Comparison of ENCODE assay signal across 29 mouse cellular contexts in genomic region chr1:152619396-152619795, GRCm38 (mm10).
DNase-seq lines count a peak whose midpoint lies in the region; ATAC-seq and TF ChIP-seq lines count a peak whose summit lies in the region.
"Had no signal": no experiment of that assay in that cellular context is flagged by ENCODE, and none has a peak within 500 bp of the region (broad histone marks: within the 10 kb centered on the region; RNA-seq: fewer than 3 reads in every experiment).

No protein-coding gene starts in this region.

- H3K36me3 ChIP-seq in heart, embryonic 11.5 days (ENCODE audit: control insufficient read depth, insufficient read depth, low read length), result peaks cover 4% of the 10 kb centered on the region; the same call in 1 of the 2 replicates
- H3K36me3 ChIP-seq in heart, adult 2 months (ENCODE audit: control insufficient read depth, insufficient read depth, low read length), result peaks cover 60% of the 10 kb centered on the region
- peaks cover 19% of the 10 kb centered on the region for H3K36me3 ChIP-seq in heart, embryonic 16.5 days (ENCODE audit: control insufficient read depth, insufficient read depth)
- H3K36me3 ChIP-seq in liver, postnatal 0 days (replicated peaks; ENCODE audit: insufficient read depth, low read length), result no peaks in the 10 kb centered on the region
- H3K36me3 ChIP-seq in liver, embryonic 11.5 days (ENCODE audit: control insufficient read depth, insufficient read depth, low read length), result 0 out of 2 replicates have a peak, but pooled peaks cover 2% of the 10 kb centered on the region
- no peaks in the 10 kb centered on the region for H3K36me3 ChIP-seq in myocyte (ENCODE audit: control insufficient read depth, insufficient read depth)
- H3K36me3 ChIP-seq: embryonic facial prominence, embryonic 15.5 days; midbrain, embryonic 15.5 days had no signal

- no peak for TF ChIP-seq POLR2A in heart, adult 2 months (IDR thresholded peaks at IDR 0.05; ENCODE audit: insufficient read depth, low read depth, low read length)
- no peak for TF ChIP-seq POLR2A in myocyte (IDR thresholded peaks at IDR 0.05; ENCODE audit: insufficient read length, low read depth)

- 45% methylated on average over 9 of the region's 9 CpGs for WGBS in heart, embryonic 11.5 days (ENCODE audit: insufficient replicate concordance)
- WGBS in heart, adult 2 months, result 58% methylated on average over 9 of the region's 9 CpGs
- WGBS in heart, embryonic 16.5 days, result 38% methylated on average over 9 of the region's 9 CpGs
- WGBS in liver, postnatal 0 days (ENCODE audit: insufficient replicate concordance), result 82% methylated on average over 9 of the region's 9 CpGs
- 67% methylated on average over 9 of the region's 9 CpGs for WGBS in liver, embryonic 11.5 days

- H3K4me1 ChIP-seq in heart, embryonic 11.5 days (ENCODE audit: control insufficient read depth, insufficient read depth, low read length), result peaks cover 77% of the 10 kb centered on the region
- peaks cover 34% of the 10 kb centered on the region for H3K4me1 ChIP-seq in heart, adult 2 months (ENCODE audit: control insufficient read depth, insufficient read depth, low read length)
- H3K4me1 ChIP-seq in heart, embryonic 16.5 days (ENCODE audit: control insufficient read depth, insufficient read depth, low read length), result peaks cover 72% of the 10 kb centered on the region
- H3K4me1 ChIP-seq in liver, postnatal 0 days (ENCODE audit: insufficient read depth), result peaks cover 59% of the 10 kb centered on the region
- peaks cover 36% of the 10 kb centered on the region for H3K4me1 ChIP-seq in liver, embryonic 11.5 days (replicated peaks; ENCODE audit: control insufficient read depth, insufficient read depth, low read length)

- intact Hi-C loops in heart, adult 2 months (cut with DNase I), result no loop called here

- H3K4me3 ChIP-seq in heart, embryonic 11.5 days (ENCODE audit: low read depth, low read length), result no peak overlapping the region
- no peak overlapping the region for H3K4me3 ChIP-seq in heart, adult 2 months
- H3K4me3 ChIP-seq in heart, embryonic 16.5 days (ENCODE audit: low read length), result no peak overlapping the region
- H3K4me3 ChIP-seq in liver, postnatal 0 days (ENCODE audit: low read depth, low read length), result no peak overlapping the region
- H3K4me3 ChIP-seq in liver, embryonic 11.5 days (ENCODE audit: low read depth, low read length), result no peak overlapping the region
- H3K4me3 ChIP-seq in myocyte, result no peak overlapping the region
- H3K4me3 ChIP-seq: embryonic facial prominence, embryonic 15.5 days; forebrain, embryonic 13.5 days; limb, embryonic 10.5 days; limb, embryonic 15.5 days; midbrain, embryonic 10.5 days; midbrain, embryonic 15.5 days; neural tube, embryonic 12.5 days had no signal

- no peaks in the 10 kb centered on the region for H3K27me3 ChIP-seq in heart, embryonic 11.5 days (ENCODE audit: control insufficient read depth, insufficient read depth, low read length)
- H3K27me3 ChIP-seq in heart, adult 2 months (ENCODE audit: control insufficient read depth, insufficient read depth, low read length), result no peaks in the 10 kb centered on the region
- H3K27me3 ChIP-seq in heart, embryonic 16.5 days (ENCODE audit: control insufficient read depth, insufficient read depth, low read length), result no peaks in the 10 kb centered on the region
- no peaks in the 10 kb centered on the region for H3K27me3 ChIP-seq in liver, postnatal 0 days (ENCODE audit: insufficient read depth, low read length)
- peaks cover 9% of the 10 kb centered on the region for H3K27me3 ChIP-seq in liver, embryonic 11.5 days (replicated peaks; ENCODE audit: control insufficient read depth, insufficient read depth, low read length)
- H3K27me3 ChIP-seq in myocyte (ENCODE audit: control insufficient read depth, insufficient read depth, insufficient read length), result no peaks in the 10 kb centered on the region
- H3K27me3 ChIP-seq: embryonic facial prominence, embryonic 15.5 days; forebrain, embryonic 13.5 days; limb, embryonic 15.5 days; neural tube, embryonic 12.5 days had no signal

- DNase-seq in heart, adult 2 months, result no peak
- no peak for DNase-seq in heart, adult 8-10 months (ENCODE audit: low spot score)
- no peak for DNase-seq in liver, postnatal 0 days
- DNase-seq in liver, embryonic 11.5 days (ENCODE audit: low spot score), result no peak
- DNase-seq: adrenal gland, adult 2 months; adrenal gland, postnatal 36 days; cerebellum, adult 18-20 months; cerebellum, postnatal 10 days; kidney, postnatal 14 days; layer of hippocampus, adult 9-11 months; lung, postnatal 14 days; right cerebral cortex, adult 18-20 months; spleen, adult 18-20 months; thymus, postnatal 14 days had no signal

- TF ChIP-seq EP300 in heart, adult 2 months (IDR thresholded peaks at IDR 0.05; ENCODE audit: insufficient read depth, low read depth, low read length), result no peak
- no peak for TF ChIP-seq EP300 in liver, postnatal 0 days (IDR thresholded peaks at IDR 0.05; ENCODE audit: low read depth)

- peak overlapping the region; percentile 36 for H3K4me2 ChIP-seq in heart, embryonic 11.5 days
- H3K4me2 ChIP-seq in heart, embryonic 16.5 days (ENCODE audit: low read depth, low read length), result peak overlapping the region; percentile 28
- H3K4me2 ChIP-seq in liver, postnatal 0 days (ENCODE audit: low read depth, low read length), result no peak overlapping the region
- H3K4me2 ChIP-seq in liver, embryonic 11.5 days, result no peak overlapping the region
- H3K4me2 ChIP-seq in myocyte (ENCODE audit: low read depth), result peak overlapping the region; percentile 27
- H3K4me2 ChIP-seq: embryonic facial prominence, embryonic 15.5 days; forebrain, embryonic 13.5 days; hindbrain, embryonic 14.5 days; limb, embryonic 15.5 days; midbrain, embryonic 15.5 days; neural tube, embryonic 12.5 days had no signal

- H3ac ChIP-seq in myocyte (ENCODE audit: control insufficient read depth, insufficient read length), result no peak overlapping the region

- ATAC-seq in heart, embryonic 11.5 days (replicated peaks; ENCODE audit: insufficient number of reproducible peaks, low FRiP score, low TSS enrichment), result no peak
- ATAC-seq in heart, embryonic 16.5 days (replicated peaks; ENCODE audit: extremely low read depth, insufficient read depth, low FRiP score), result no peak
- ATAC-seq in liver, postnatal 0 days, result no peak
- ATAC-seq in liver, embryonic 11.5 days (replicated peaks; ENCODE audit: low FRiP score), result no peak
- no peak for ATAC-seq in granulocyte monocyte progenitor cell, adult 5-6 weeks (replicated peaks; ENCODE audit: poor library complexity, severe bottlenecking)
- ATAC-seq: activated CD4-positive, CD25-positive, alpha-beta regulatory T cell, adult 4 months; forebrain, embryonic 13.5 days; intestine, postnatal 0 days; midbrain, embryonic 15.5 days had no signal

- H3K9me3 ChIP-seq in heart, embryonic 11.5 days (replicated peaks; ENCODE audit: control insufficient read depth, low read length), result no peaks in the 10 kb centered on the region
- H3K9me3 ChIP-seq in heart, embryonic 16.5 days (replicated peaks; ENCODE audit: control insufficient read depth, low read length), result peaks cover 5% of the 10 kb centered on the region; the same call in 1 of the 2 replicates
- no peaks in the 10 kb centered on the region; the same call in 1 of the 2 replicates for H3K9me3 ChIP-seq in liver, postnatal 0 days (ENCODE audit: low read length)
- H3K9me3 ChIP-seq in liver, embryonic 11.5 days (ENCODE audit: control insufficient read depth, low read length), result peaks cover 3% of the 10 kb centered on the region; the same call in 1 of the 2 replicates
- H3K9me3 ChIP-seq: forebrain, embryonic 13.5 days; limb, embryonic 15.5 days; midbrain, embryonic 15.5 days; neural tube, embryonic 12.5 days had no signal

- TF ChIP-seq CTCF in heart, adult 2 months (IDR thresholded peaks at IDR 0.05), result no peak
- TF ChIP-seq CTCF in liver, postnatal 0 days (IDR thresholded peaks at IDR 0.05; ENCODE audit: low read depth), result no peak

- peaks cover 6% of the 10 kb centered on the region for H3K79me2 ChIP-seq in heart, adult 2 months (replicated peaks; ENCODE audit: control insufficient read depth, insufficient read depth, low read length)
- H3K79me2 ChIP-seq in myocyte (ENCODE audit: control insufficient read depth, insufficient read depth), result no peaks in the 10 kb centered on the region

- H3K9ac ChIP-seq in heart, embryonic 11.5 days (ENCODE audit: low read depth, low read length), result no peak overlapping the region
- no peak overlapping the region for H3K9ac ChIP-seq in heart, adult 2 months (ENCODE audit: low read depth, low read length)
- peak overlapping the region; percentile 26; the same call in 1 of the 2 replicates for H3K9ac ChIP-seq in heart, embryonic 16.5 days (ENCODE audit: low read length)
- no peak overlapping the region for H3K9ac ChIP-seq in liver, postnatal 0 days (replicated peaks)
- no peak overlapping the region for H3K9ac ChIP-seq in liver, embryonic 11.5 days (ENCODE audit: low read depth, low read length)
- H3K9ac ChIP-seq: embryonic facial prominence, embryonic 15.5 days; forebrain, embryonic 13.5 days; hindbrain, embryonic 14.5 days; limb, embryonic 15.5 days; liver, embryonic 14.5 days; midbrain, embryonic 15.5 days; neural tube, embryonic 12.5 days had no signal

- H3K27ac ChIP-seq in heart, embryonic 11.5 days (ENCODE audit: low read depth, low read length), result peak overlapping the region; percentile 84
- H3K27ac ChIP-seq in heart, adult 2 months, result no peak overlapping the region; the same call in 1 of the 2 replicates
- peak overlapping the region; percentile 83 for H3K27ac ChIP-seq in heart, embryonic 16.5 days (ENCODE audit: low read length)
- H3K27ac ChIP-seq in liver, postnatal 0 days (ENCODE audit: low read depth), result 0 out of 2 replicates have a peak overlapping the region, but pooled peaks have one; percentile 2
- H3K27ac ChIP-seq in liver, embryonic 11.5 days (ENCODE audit: low read depth, low read length), result no peak overlapping the region
- H3K27ac ChIP-seq: embryonic facial prominence, embryonic 15.5 days; forebrain, embryonic 13.5 days; hindbrain, embryonic 14.5 days; limb, embryonic 10.5 days; limb, embryonic 15.5 days; liver, embryonic 14.5 days; midbrain, embryonic 10.5 days; midbrain, embryonic 15.5 days; neural tube, embryonic 12.5 days had no signal

TF ChIP-seq in myocyte, 11 proteins besides CTCF, POLR2A, EP300 and RAD21 (continues in another document):
- TF ChIP-seq REST (IDR thresholded peaks at IDR 0.05; ENCODE audit: insufficient read depth, insufficient read length) (no peak), POLR2AphosphoS2 (IDR thresholded peaks at IDR 0.05; ENCODE audit: insufficient read length, low read depth) (no peak), CEBPB (IDR thresholded peaks at IDR 0.05; ENCODE audit: insufficient read depth, poor library complexity, severe bottlenecking) (no peak), TCF3 (IDR thresholded peaks at IDR 0.05; ENCODE audit: insufficient read length, low read depth) (no peak), E2F4 (IDR thresholded peaks at IDR 0.05; ENCODE audit: insufficient read depth) (no peak), USF1 (IDR thresholded peaks at IDR 0.05; ENCODE audit: low read depth) (no peak), MAX (IDR thresholded peaks at IDR 0.05; ENCODE audit: low read depth) (no peak), TCF12 (IDR thresholded peaks at IDR 0.05; ENCODE audit: insufficient read depth, poor library complexity, severe bottlenecking) (no peak), MYOG (IDR thresholded peaks at IDR 0.05; ENCODE audit: control insufficient read depth in 1 of 3, insufficient read depth in 1 of 3, insufficient read length in 2 of 3, low read depth in 2 of 3) (no peak)

Comparison
In these comparisons a context has a peak if more than half of its experiments do, and no peak if none do; other contexts are left out.
1. H3K27ac ChIP-seq: peak in heart, embryonic 11.5 days (single experiment), heart, embryonic 16.5 days (single experiment) and liver, postnatal 0 days (single experiment); none in heart, adult 2 months (single experiment) and liver, embryonic 11.5 days (single experiment).
2. H3K4me2 ChIP-seq: peak in heart, embryonic 11.5 days (single experiment), heart, embryonic 16.5 days (single experiment) and myocyte (single experiment); none in liver, postnatal 0 days (single experiment) and liver, embryonic 11.5 days (single experiment).